Mouse (Mus musculus) myocyte (in vitro differentiated cells): ENCODE measurements around the gene Ttbk1.

Experiments used
- CEBPB ChIP-seq: IDR thresholded peaks from 2 replicates; pipeline ENCODE4 v1.6.1; 2011; ENCODE audit warnings: mild to moderate bottlenecking, moderate library complexity; ENCODE audit not compliant: poor library complexity, insufficient read depth, severe bottlenecking
- MYOD1 ChIP-seq, 3 experiments: IDR thresholded peaks; one replicate each; pipeline ENCODE4 v1.6.1; 2011; ENCODE audit warnings: control low read depth in 2 of 3, low read depth in 2 of 3, mild to moderate bottlenecking in 2 of 3, moderate library complexity in 1 of 3; ENCODE audit not compliant: insufficient read length in 2 of 3, control insufficient read depth in 1 of 3
- POLR2A ChIP-seq: IDR thresholded peaks from one replicate; pipeline ENCODE4 v1.6.1; 2011; ENCODE audit warnings: low read depth, mild to moderate bottlenecking, control low read depth, moderate library complexity; ENCODE audit not compliant: insufficient read length
- SRF ChIP-seq: IDR thresholded peaks from one replicate; pipeline ENCODE4 v1.6.1; 2011; ENCODE audit warnings: low read depth; ENCODE audit not compliant: control insufficient read depth, insufficient read length
- TCF12 ChIP-seq: IDR thresholded peaks from one replicate; pipeline ENCODE4 v1.6.1; 2011; ENCODE audit warnings: mild to moderate bottlenecking, control low read depth; ENCODE audit not compliant: poor library complexity, insufficient read depth, severe bottlenecking
- TCF3 ChIP-seq: IDR thresholded peaks from one replicate; pipeline ENCODE4 v1.6.1; 2011; ENCODE audit warnings: low read depth, control low read depth; ENCODE audit not compliant: insufficient read length
- USF1 ChIP-seq: IDR thresholded peaks from one replicate; pipeline ENCODE4 v1.6.1; 2011; ENCODE audit warnings: low read depth, mild to moderate bottlenecking, control low read depth, moderate library complexity

DNA sequence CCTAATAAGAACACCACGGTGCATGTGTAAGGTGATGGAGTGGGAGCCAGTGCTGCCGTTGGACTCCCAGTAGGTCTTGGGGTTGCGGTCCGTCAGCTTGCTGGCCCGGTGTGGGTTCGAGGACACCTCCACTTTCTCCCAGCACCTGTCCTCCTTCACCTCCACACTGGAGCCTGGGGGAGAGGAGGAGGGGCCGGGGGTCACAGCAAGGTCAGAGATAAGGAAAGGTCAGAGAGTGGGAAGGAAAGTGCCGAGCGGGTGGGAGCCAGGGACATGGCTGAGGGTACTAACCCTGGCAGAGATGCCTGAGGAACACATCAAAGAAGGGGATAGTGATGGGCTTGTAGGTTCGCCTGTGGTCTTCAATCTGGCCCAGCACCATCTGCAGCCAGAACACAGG lies 37.6 kb upstream of the Ttbk1 start:
- no peak for TF ChIP-seq MYOD1 (IDR thresholded peaks at IDR 0.05; ENCODE audit: control insufficient read depth in 1 of 3, insufficient read length in 2 of 3, low read depth in 2 of 3)
- TF ChIP-seq POLR2A = no peak
- no peak for TF ChIP-seq TCF3
- no peak for TF ChIP-seq USF1
- no peak for TF ChIP-seq SRF
- TF ChIP-seq TCF12 = no peak
- no peak for TF ChIP-seq CEBPB
